In the genomic region with DNA sequence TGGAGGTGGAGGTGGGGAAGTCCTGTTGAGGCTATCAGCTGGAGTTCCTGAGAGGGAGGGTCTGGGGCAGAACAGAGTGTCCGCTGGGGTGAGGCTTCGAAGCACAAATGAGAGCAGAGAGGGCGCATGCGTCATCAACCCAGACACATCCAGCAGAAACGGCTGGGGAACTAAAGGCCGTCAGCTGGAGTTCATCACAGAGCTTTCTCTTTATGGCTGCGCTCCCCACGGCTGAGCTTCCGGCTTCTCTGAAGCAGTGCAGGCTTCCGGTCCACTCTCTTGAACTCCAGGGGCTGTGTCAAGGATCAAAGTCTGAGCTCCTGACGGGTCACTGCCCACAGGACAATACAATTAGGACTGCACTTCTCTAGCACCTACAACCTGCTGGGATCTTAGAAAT, we compare ENCODE assay signal across 8 mouse cellular contexts. TPM values are rescaled to one million over a fixed set of nuclear protein-coding genes. Genes with fewer than 3 reads are reported as not detected.
A peak's percentile ranks its signal among the peaks of the same experiment; 100 is the strongest.
DNase-seq lines count a peak whose midpoint lies in the region; ATAC-seq lines count a peak whose summit lies in the region.

No protein-coding gene starts in this region.

- H3K9ac ChIP-seq in forebrain, embryonic 11.5 days (ENCODE audit: low read length) = peak overlapping the region; percentile 20; the same call in 1 of the 2 replicates
- peak overlapping the region; percentile 25; the same call in 1 of the 2 replicates for H3K9ac ChIP-seq in hindbrain, embryonic 12.5 days
- H3K9ac ChIP-seq in limb, embryonic 12.5 days (replicated peaks) = peak overlapping the region; percentile 47; the same call in 1 of the 2 replicates
- H3K9ac ChIP-seq in midbrain, embryonic 15.5 days = no peak overlapping the region

- under 1% methylated on average over 11 of the region's 11 CpGs for WGBS in forebrain, embryonic 11.5 days
- WGBS in hindbrain, embryonic 12.5 days = 1% methylated on average over 11 of the region's 11 CpGs
- under 1% methylated on average over 11 of the region's 11 CpGs for WGBS in limb, embryonic 12.5 days
- WGBS in midbrain, embryonic 15.5 days = 1% methylated on average over 11 of the region's 11 CpGs

- H3K27ac ChIP-seq in forebrain, embryonic 11.5 days (ENCODE audit: low read depth, low read length) = 0 out of 2 replicates have a peak overlapping the region, but pooled peaks have one; percentile 31
- no peak overlapping the region for H3K27ac ChIP-seq in hindbrain, embryonic 12.5 days
- peak overlapping the region; percentile 88 for H3K27ac ChIP-seq in limb, embryonic 12.5 days
- no peak overlapping the region for H3K27ac ChIP-seq in midbrain, embryonic 15.5 days

- H3K27me3 ChIP-seq in forebrain, embryonic 11.5 days (ENCODE audit: control insufficient read depth, insufficient read depth, low read length) = peaks cover 7% of the 10 kb centered on the region
- peaks cover 33% of the 10 kb centered on the region for H3K27me3 ChIP-seq in hindbrain, embryonic 12.5 days
- H3K27me3 ChIP-seq in limb, embryonic 12.5 days = no peaks in the 10 kb centered on the region
- peaks cover 9% of the 10 kb centered on the region for H3K27me3 ChIP-seq in midbrain, embryonic 15.5 days (replicated peaks)

- ATAC-seq in forebrain, embryonic 11.5 days (replicated peaks; ENCODE audit: low FRiP score) = peak; percentile 74
- ATAC-seq in hindbrain, embryonic 12.5 days (ENCODE audit: low FRiP score) = peak; percentile 55
- ATAC-seq in limb, embryonic 12.5 days (ENCODE audit: insufficient number of reproducible peaks, insufficient read depth, low FRiP score, low TSS enrichment, low read depth) = peak; percentile 72; the same call in 1 of the 2 replicates
- peak; percentile 51; the same call in 1 of the 2 replicates for ATAC-seq in midbrain, embryonic 15.5 days (replicated peaks)

- intact Hi-C loops in left cerebral cortex, postnatal 36 days (cut with DNase I) = no loop called here

- peak; percentile 39 for DNase-seq in adrenal gland, postnatal 10 days
- no peak for DNase-seq in adrenal gland, adult 8-10 months
- DNase-seq in forebrain, embryonic 11.5 days (ENCODE audit: low spot score) = peak; percentile 77
- DNase-seq in left cerebral cortex, postnatal 36 days (ENCODE audit: low spot score in 2 of 2) = no peak
- no peak for DNase-seq in cerebellum, postnatal 25 days

- H3K4me2 ChIP-seq in forebrain, embryonic 11.5 days (ENCODE audit: low read depth, low read length, severe bottlenecking) = peak overlapping the region; percentile 44
- peak overlapping the region; percentile 47 for H3K4me2 ChIP-seq in hindbrain, embryonic 12.5 days (replicated peaks)
- H3K4me2 ChIP-seq in limb, embryonic 12.5 days = peak overlapping the region; percentile 50
- peak overlapping the region; percentile 47 for H3K4me2 ChIP-seq in midbrain, embryonic 15.5 days

- H3K4me1 ChIP-seq in forebrain, embryonic 11.5 days (replicated peaks; ENCODE audit: control insufficient read depth, insufficient read depth, low read length) = peaks cover 4% of the 10 kb centered on the region; the same call in 1 of the 2 replicates
- peaks cover 5% of the 10 kb centered on the region for H3K4me1 ChIP-seq in hindbrain, embryonic 12.5 days
- H3K4me1 ChIP-seq in limb, embryonic 12.5 days (replicated peaks) = peaks cover 37% of the 10 kb centered on the region
- peaks cover 10% of the 10 kb centered on the region; the same call in 1 of the 2 replicates for H3K4me1 ChIP-seq in midbrain, embryonic 15.5 days

- no peaks in the 10 kb centered on the region for H3K36me3 ChIP-seq in forebrain, embryonic 11.5 days (ENCODE audit: control insufficient read depth, insufficient read depth, low read length)
- H3K36me3 ChIP-seq in hindbrain, embryonic 12.5 days = no peaks in the 10 kb centered on the region
- no peaks in the 10 kb centered on the region for H3K36me3 ChIP-seq in limb, embryonic 12.5 days
- no peaks in the 10 kb centered on the region for H3K36me3 ChIP-seq in midbrain, embryonic 15.5 days (replicated peaks)

- H3K9me3 ChIP-seq in forebrain, embryonic 11.5 days (ENCODE audit: control insufficient read depth, low read length) = no peaks in the 10 kb centered on the region
- no peaks in the 10 kb centered on the region for H3K9me3 ChIP-seq in hindbrain, embryonic 12.5 days (replicated peaks)
- no peaks in the 10 kb centered on the region for H3K9me3 ChIP-seq in limb, embryonic 12.5 days
- H3K9me3 ChIP-seq in midbrain, embryonic 15.5 days = no peaks in the 10 kb centered on the region

- peak overlapping the region; percentile 6; the same call in 1 of the 2 replicates for H3K4me3 ChIP-seq in forebrain, embryonic 11.5 days (ENCODE audit: low read depth, low read length)
- H3K4me3 ChIP-seq in hindbrain, embryonic 12.5 days = 0 out of 2 replicates have a peak overlapping the region, but pooled peaks have one; percentile 9
- H3K4me3 ChIP-seq in limb, embryonic 12.5 days (replicated peaks) = peak overlapping the region; percentile 25
- peak overlapping the region; percentile 21 for H3K4me3 ChIP-seq in midbrain, embryonic 15.5 days

RNA-seq across cellular contexts. Expression of a gene that starts 5.5 kb away (rescaled TPM):
- 1 to 10 TPM; 7.0 to 7.1 TPM for total RNA-seq in adrenal gland, postnatal 10 days (2021)
- total RNA-seq in adrenal gland, adult 8-10 months (2022) = 1 to 10 TPM; 1.7 to 2.5 (median 1.8) TPM
- polyA plus RNA-seq in forebrain, embryonic 11.5 days (2014; fragmentation: Nextera tagmentation; extraction: Ambion mirVana) = 9.6 and 14.4 TPM in 2 replicates
- polyA plus RNA-seq in hindbrain, embryonic 12.5 days (2016; fragmentation: Nextera tagmentation; extraction: Ambion mirVana) = 22.0 and 24.7 TPM in 2 replicates
- 38.7 and 41.6 TPM in 2 replicates for polyA plus RNA-seq in limb, embryonic 12.5 days (2016; fragmentation: Nextera tagmentation; extraction: Ambion mirVana)
- polyA plus RNA-seq in midbrain, embryonic 15.5 days (2015; fragmentation: Nextera tagmentation; extraction: Ambion mirVana) = 18.9 and 20.9 TPM in 2 replicates
- total RNA-seq in left cerebral cortex, postnatal 36 days (2021) = 1 to 10 TPM in 1 of 2 experiments, under 1 TPM in 1; 0.54 to 1.9 TPM

RNA-seq across cellular contexts. Expression of a gene that starts 13.1 kb away (rescaled TPM):
- total RNA-seq in adrenal gland, postnatal 10 days (2021) = 1 to 10 TPM; 3.8 to 4.8 TPM
- total RNA-seq in adrenal gland, adult 8-10 months (2022) = 1 to 10 TPM; 5.1 to 7.8 (median 7.7) TPM
- 2.1 and 2.6 TPM in 2 replicates for polyA plus RNA-seq in forebrain, embryonic 11.5 days (2014; fragmentation: Nextera tagmentation; extraction: Ambion mirVana)
- 2.9 and 3.2 TPM in 2 replicates for polyA plus RNA-seq in hindbrain, embryonic 12.5 days (2016; fragmentation: Nextera tagmentation; extraction: Ambion mirVana)
- 1.7 and 2.2 TPM in 2 replicates for polyA plus RNA-seq in limb, embryonic 12.5 days (2016; fragmentation: Nextera tagmentation; extraction: Ambion mirVana)
- polyA plus RNA-seq in midbrain, embryonic 15.5 days (2015; fragmentation: Nextera tagmentation; extraction: Ambion mirVana) = 2.0 and 2.1 TPM in 2 replicates
- total RNA-seq in left cerebral cortex, postnatal 36 days (2021) = 1 to 10 TPM; 4.4 to 4.7 TPM

RNA-seq across cellular contexts. Expression of a gene that starts 42.0 kb away (rescaled TPM):
- total RNA-seq in adrenal gland, postnatal 10 days (2021) = under 1 TPM in 1 of 2 experiments, not detected in 1; 0.45 TPM
- 1 to 10 TPM in 1 of 4 experiments, under 1 TPM in 2, not detected in 1; 0.38 to 1.5 (median 0.91) TPM for total RNA-seq in adrenal gland, adult 8-10 months (2022)
- polyA plus RNA-seq in forebrain, embryonic 11.5 days (2014; fragmentation: Nextera tagmentation; extraction: Ambion mirVana) = 0.29 TPM in 1 of 2 replicates, not detected in the other
- polyA plus RNA-seq in hindbrain, embryonic 12.5 days (2016; fragmentation: Nextera tagmentation; extraction: Ambion mirVana) = 0.43 TPM in 1 of 2 replicates, not detected in the other
- 0.64 TPM in 1 of 2 replicates, not detected in the other for polyA plus RNA-seq in limb, embryonic 12.5 days (2016; fragmentation: Nextera tagmentation; extraction: Ambion mirVana)
- 0.27 and 1.0 TPM in 2 replicates for polyA plus RNA-seq in midbrain, embryonic 15.5 days (2015; fragmentation: Nextera tagmentation; extraction: Ambion mirVana)
- total RNA-seq in left cerebral cortex, postnatal 36 days (2021) = under 1 TPM; 0.49 to 0.63 TPM

RNA-seq across cellular contexts. Expression of a gene that starts 45.8 kb away (rescaled TPM):
- total RNA-seq in adrenal gland, postnatal 10 days (2021) = 100 to 1,000 TPM; 183 to 191 TPM
- 100 to 1,000 TPM; 218 to 251 (median 230) TPM for total RNA-seq in adrenal gland, adult 8-10 months (2022)
- 164 and 190 TPM in 2 replicates for polyA plus RNA-seq in forebrain, embryonic 11.5 days (2014; fragmentation: Nextera tagmentation; extraction: Ambion mirVana)
- 215 and 230 TPM in 2 replicates for polyA plus RNA-seq in hindbrain, embryonic 12.5 days (2016; fragmentation: Nextera tagmentation; extraction: Ambion mirVana)
- polyA plus RNA-seq in limb, embryonic 12.5 days (2016; fragmentation: Nextera tagmentation; extraction: Ambion mirVana) = 208 and 216 TPM in 2 replicates
- polyA plus RNA-seq in midbrain, embryonic 15.5 days (2015; fragmentation: Nextera tagmentation; extraction: Ambion mirVana) = 342 and 365 TPM in 2 replicates
- 100 to 1,000 TPM; 229 to 263 TPM for total RNA-seq in left cerebral cortex, postnatal 36 days (2021)

Comparison
In these comparisons a context has a peak if more than half of its experiments do, and no peak if none do; other contexts are left out.
1. DNase-seq: peak in adrenal gland, postnatal 10 days (single experiment) and forebrain, embryonic 11.5 days (single experiment); none in adrenal gland, adult 8-10 months (single experiment), left cerebral cortex, postnatal 36 days (0 of 2) and cerebellum, postnatal 25 days (0 of 2).
2. H3K27ac ChIP-seq: peak in forebrain, embryonic 11.5 days (single experiment) and limb, embryonic 12.5 days (single experiment); none in hindbrain, embryonic 12.5 days (single experiment) and midbrain, embryonic 15.5 days (single experiment).
3. Peak in every context shown above with its lines, with median percentiles within 50 percentile points of each other: ATAC-seq, H3K4me2 ChIP-seq and H3K4me3 ChIP-seq.